Mouse (Mus musculus) megakaryocyte, adult 5-6 weeks (primary cell): ENCODE data around the gene Thop1. TPM values are rescaled to one million over a fixed set of nuclear protein-coding genes. Genes with fewer than 3 reads are reported as not detected.
"Not testable (repeated sequence)": the region's sequence is repeated elsewhere in the genome, so short reads cannot be mapped to it uniquely, and the experiment has no call there.

Source experiments
- ATAC-seq: 2 replicates; pipeline ENCODE4 v1.8.0; 2016; ENCODE audit warnings: mild to moderate bottlenecking, inconsistent platforms; ENCODE audit not compliant: poor library complexity, severe bottlenecking
- total RNA-seq, 2 experiments: library from RNA; stranded (forward) in 1 of 2; stranded (reverse) in 1 of 2; fragments of 153-499, 151-499 nt in 1 of 2; fragments of 221-1000, 200-1000 nt in 1 of 2; gene quantifications; 2 replicates each; pipeline versions ENCODE4 v1.2.3 to v1.2.4; 2015 to 2017

Gene Thop1
- total RNA-seq, 2 experiments from 2014 or later: 1.5 to 4.3 TPM

- no peak for ATAC-seq
Measured at GRCm38 (mm10) chr10:81057406-81058130, 12.3 kb upstream of the Thop1 start.

GRCm38 (mm10) chr10:81058896-81059295 is 10.9 kb upstream of the Thop1 start:
- ATAC-seq: no peak

GRCm38 (mm10) chr10:81059603-81060543 is 10.0 kb upstream of the Thop1 start, which contains the start of gene Sgta:
Sgta (minus strand) TSS chr10:81060181.
- peak; percentile 98 for ATAC-seq

GRCm38 (mm10) chr10:81062710-81063109 is 7.1 kb upstream of the Thop1 start:
- ATAC-seq: no peak

- not testable (repeated sequence) for ATAC-seq
Measured at GRCm38 (mm10) chr10:81064519-81064918, 5.3 kb upstream of the Thop1 start.

- ATAC-seq: no peak
Measured at GRCm38 (mm10) chr10:81068706-81069105, 1.1 kb upstream of the Thop1 start.

- ATAC-seq: no peak
Measured at GRCm38 (mm10) chr10:81072290-81072689, 2.5 kb downstream of the Thop1 start.

- no peak for ATAC-seq
Measured at GRCm38 (mm10) chr10:81073464-81073863, 3.6 kb downstream of the Thop1 start.

GRCm38 (mm10) chr10:81075734-81076133 is 5.9 kb downstream of the Thop1 start:
- ATAC-seq: no peak

- no peak for ATAC-seq
Measured at GRCm38 (mm10) chr10:81076356-81076755, 6.5 kb downstream of the Thop1 start.

GRCm38 (mm10) chr10:81077916-81078315 is 8.1 kb downstream of the Thop1 start:
- ATAC-seq: no peak

- no peak for ATAC-seq
Measured at GRCm38 (mm10) chr10:81080008-81080655, 10.3 kb downstream of the Thop1 start.

- ATAC-seq: peak; percentile 79
Measured at GRCm38 (mm10) chr10:81082168-81082960, 12.5 kb downstream of the Thop1 start.

- 0 out of 2 replicates have a peak, but pooled peaks have one; percentile 33 for ATAC-seq
Measured at GRCm38 (mm10) chr10:81087021-81087420, 17.2 kb downstream of the Thop1 start.

GRCm38 (mm10) chr10:81089216-81089615 is 19.4 kb downstream of the Thop1 start:
- no peak for ATAC-seq

GRCm38 (mm10) chr10:81090621-81091020 is 20.8 kb downstream of the Thop1 start:
- no peak for ATAC-seq

- no peak for ATAC-seq
Measured at GRCm38 (mm10) chr10:81092465-81093250, 22.8 kb downstream of the Thop1 start.

GRCm38 (mm10) chr10:81094931-81095678 is 25.3 kb downstream of the Thop1 start:
- ATAC-seq: no peak
